Mouse (Mus musculus) layer of hippocampus, postnatal 14 days (tissue): ENCODE results near the gene Rasl10b. TPM values are rescaled to one million over a fixed set of nuclear protein-coding genes. Genes with fewer than 3 reads are reported as not detected.
A peak's percentile ranks its signal among the peaks of the same experiment; 100 is the strongest.

Experiments used
- DNase-seq, 2 experiments: peaks; one replicate each; pipeline ENCODE4 v3.0.0; 2021 to 2022; ENCODE audit warnings: low spot score in 2 of 2, mixed read lengths in 1 of 2
- total RNA-seq, 2 experiments: library from RNA; stranded (reverse); gene quantifications; 2 replicates each; pipeline ENCODE4 v1.2.3; 2021

The Rasl10b gene
- total RNA-seq, 2 experiments from 2014 or later = 219 to 224 TPM

DNA sequence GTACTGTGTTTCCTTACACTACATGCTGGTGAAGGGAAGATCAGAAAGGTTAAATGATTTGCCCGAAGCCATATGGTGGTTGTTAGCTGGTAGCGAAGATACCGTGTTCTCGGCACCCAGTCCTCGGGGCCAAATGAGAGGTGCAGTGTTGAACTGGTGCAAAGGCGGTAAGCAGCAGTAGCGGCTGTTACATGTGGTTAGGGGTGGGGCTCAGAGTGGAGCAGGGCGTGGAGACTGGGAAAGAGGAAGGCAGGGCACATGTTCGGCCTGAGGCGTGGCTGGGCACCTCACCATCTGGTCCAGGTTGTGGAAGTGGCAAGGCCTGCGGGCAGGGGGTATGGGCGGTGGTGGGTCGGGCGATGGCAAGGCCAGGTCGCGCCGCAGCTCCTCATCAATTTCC lies 18.0 kb downstream of the Rasl10b start:
- no peak for DNase-seq

DNA sequence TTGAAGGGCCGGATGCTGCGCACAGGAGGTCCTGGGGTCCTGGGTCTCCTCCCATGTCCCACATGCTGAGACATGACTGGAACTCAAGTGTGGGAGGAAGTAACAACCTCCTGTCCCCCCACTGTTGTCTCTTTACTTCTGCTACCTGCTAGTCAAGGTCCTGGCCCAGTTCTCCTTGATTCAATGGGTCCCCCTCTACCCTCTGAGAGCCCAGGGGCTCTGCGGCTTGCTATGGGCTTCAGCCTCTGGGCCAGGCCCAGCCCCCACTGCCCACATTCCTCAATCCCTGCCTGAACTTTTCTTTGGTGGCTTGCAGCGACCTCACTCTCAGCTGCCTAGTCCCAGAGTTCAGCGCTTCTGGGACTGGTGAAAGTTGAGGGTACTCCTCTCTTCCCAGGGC lies 20.4 kb downstream of the Rasl10b start, which contains the start of gene Gas2l2:
Gas2l2 (minus strand) TSS at position 101 of the 400 bp plus-strand sequence.
- no peak for DNase-seq

DNA sequence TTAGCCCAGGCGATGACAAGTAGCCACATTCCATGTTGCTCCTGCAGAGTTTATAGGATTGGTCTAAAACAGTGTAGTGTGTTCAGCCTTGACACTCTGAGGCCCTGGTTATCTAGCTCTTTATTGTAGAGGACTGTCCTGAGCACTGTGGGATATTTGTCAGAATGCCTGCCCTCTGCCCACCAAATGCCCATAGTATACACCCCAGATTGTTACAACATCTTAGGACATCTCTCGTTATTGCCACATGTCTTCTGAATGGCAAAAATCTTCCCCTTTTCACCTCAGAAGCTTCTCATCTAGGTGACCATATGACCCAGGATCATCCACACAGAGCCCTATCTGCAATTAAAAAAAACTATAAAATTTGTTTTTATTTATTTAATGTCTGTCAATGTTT lies 23.6 kb downstream of the Rasl10b start:
- no peak for DNase-seq

DNA sequence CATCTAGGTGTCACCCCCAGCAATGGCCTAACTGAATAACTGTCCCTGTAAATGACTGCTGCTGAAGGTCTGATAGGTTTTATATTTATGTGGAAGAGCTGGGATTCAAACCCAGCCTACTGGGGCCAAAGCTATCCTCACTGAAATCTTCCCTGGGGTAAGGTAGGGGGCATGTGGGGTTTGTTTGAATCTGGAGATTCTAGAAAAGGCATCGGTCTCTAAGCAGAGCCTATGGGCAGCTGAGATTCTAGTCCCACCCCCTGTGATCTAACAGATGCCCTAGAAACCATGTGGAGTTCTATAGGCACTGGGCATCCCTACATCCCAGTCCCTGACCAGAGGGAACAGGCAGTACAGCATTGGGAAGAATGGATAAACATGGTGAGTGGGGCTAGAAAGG lies 28.4 kb downstream of the Rasl10b start, which contains the start of gene 1700020L24Rik:
1700020L24Rik (plus strand) TSS at position 301 of the 400 bp plus-strand sequence.
- DNase-seq = no peak

DNA sequence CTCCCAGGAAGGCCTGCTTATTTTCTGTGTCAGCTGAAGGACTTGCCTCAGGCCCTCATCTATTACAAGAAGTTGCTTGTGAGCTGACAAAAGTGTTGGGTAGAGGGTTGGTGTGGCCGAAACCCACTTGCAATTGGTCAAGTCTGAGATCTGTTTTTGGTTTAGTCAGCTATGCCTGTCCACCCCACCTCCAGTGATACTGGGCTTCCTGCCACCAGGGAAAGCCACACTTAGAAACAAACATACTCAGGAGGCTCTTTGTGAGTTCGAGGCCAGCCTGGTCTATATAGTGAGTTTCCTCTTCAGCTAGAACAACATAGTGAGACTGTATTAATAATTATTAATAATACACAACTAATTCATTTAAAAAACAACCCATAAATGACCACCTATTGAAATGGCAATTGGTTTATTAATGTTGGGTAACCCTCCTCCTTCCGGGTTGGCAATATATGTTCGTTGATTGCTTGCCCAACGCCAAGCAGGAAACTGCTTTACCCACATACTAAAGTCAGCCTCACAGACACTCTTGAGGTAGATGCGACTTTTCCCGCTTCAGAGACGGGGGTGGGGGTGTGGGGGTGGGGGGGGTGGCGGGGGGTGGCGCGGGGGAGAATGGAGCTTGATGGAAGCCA lies 30.6 kb downstream of the Rasl10b start:
- DNase-seq = no peak

DNA sequence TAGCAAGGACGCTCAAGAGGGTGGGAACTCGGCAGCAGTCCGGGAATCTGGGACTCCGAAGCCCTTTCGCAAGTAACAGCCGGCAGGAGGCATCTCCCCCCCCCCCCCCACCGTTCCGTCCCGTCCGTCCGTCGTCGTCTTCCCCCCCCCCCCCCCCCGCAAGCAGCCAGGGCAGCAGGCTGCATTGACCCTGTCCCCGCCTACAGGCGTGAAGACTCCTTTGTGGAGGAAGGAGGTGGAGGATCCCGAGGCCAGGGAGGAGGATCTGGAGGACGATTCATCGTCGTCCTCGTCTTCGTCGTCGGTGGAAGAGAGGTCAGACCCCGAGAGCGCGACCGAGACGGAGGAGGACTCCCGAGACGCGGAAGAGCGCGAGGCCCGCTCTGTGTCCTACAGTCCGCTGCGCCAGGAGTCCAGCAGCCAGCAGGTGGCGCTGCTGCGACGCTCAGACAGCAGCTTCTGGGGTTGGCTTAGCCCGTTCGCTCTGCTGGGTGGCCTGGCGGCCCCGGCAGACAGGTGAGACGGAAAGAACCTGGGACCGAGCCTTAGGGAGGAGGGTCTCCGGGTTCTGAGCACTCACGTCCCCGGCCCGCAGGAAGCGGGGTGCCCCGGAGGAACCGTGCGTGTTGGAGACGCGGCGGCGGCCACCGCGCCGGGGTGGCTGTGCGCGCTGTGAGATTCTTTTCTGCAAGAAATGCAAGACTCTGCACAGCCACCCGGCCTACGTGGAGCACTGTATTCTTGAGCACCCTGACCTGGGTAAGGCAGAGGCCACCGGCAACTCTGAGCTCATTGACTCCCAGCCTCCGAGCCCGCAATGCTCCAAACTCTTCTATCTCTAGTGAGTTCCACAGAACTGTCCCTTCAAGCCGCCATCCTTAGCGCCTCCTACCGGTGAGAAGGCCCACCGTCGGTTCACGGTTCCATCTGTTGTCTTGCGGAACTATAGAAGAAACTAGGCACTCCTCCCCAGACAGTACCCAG lies 31.4 kb downstream of the Rasl10b start:
- peak; percentile 86 to 87 for DNase-seq

DNA sequence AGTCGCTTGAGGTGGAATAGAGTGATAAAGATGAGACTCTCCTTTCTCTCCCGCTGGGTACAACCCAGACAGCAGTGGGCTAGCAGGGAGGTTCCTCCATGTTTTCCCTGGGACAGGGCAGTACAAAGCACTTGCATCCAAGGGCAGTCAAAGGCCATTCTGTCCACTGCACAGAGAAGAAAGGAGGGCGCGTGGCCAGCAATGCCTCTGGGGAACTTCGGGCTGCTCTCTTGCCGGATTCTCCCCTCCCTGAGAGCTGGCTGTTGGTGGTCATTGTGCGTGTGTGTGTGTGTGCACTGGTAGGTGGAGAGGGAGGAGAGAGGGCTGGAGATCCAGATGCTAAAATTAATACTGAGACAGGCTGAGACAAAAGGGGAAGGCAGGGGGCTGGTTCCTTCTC lies 32.3 kb downstream of the Rasl10b start:
- no peak for DNase-seq

DNA sequence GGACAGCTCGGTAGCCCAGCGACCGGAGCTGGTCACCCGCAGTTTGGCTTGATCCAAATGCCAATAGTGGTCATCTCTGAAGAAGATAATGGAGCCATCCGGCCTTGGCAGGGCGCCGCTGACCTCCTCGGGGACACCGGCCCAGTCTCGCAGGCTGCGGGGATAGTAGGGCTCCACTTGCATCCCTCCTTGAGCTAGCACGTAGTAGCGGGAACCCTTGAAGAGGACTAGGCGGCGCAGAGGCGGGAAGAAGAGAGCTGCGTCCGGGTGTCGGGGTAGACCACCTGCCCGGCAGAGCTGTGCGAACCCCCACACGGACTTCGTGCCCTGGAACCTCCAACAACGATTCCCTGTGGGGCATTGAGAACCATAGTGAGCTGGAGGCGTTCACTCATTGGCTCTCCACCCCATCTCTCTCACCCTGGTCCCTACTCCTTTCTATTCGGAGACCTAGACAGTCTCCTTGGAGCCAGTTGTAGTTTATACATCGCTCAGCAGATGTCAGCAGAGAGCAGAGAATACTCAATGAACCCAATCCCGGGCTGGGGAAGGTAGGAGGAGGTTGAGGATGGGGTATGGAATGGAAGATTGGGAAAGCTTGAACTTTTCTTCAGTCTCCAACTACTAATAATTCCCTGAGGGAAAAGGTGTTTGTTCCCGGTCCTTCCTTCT lies 33.8 kb downstream of the Rasl10b start:
- peak; percentile 72 to 81 for DNase-seq

DNA sequence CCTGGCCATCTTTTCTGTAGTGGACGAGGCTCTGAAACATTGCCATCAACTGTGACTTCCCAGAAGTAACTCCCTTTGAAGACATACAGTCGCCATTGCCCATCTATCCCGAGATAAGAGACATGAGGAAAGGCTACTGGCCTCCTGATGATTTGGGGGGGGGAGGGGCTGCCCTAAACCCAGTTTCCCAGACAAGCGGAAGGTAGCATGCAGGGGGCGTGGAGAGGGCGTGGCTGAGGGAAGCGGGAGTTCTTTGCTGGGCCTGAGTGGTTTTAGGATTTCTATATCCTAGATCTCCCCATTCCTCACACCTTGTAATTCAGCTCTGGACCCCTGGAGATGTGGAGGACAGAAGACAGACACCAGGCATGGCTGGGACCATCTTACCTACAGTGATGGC lies 34.9 kb downstream of the Rasl10b start:
- DNase-seq = no peak

DNA sequence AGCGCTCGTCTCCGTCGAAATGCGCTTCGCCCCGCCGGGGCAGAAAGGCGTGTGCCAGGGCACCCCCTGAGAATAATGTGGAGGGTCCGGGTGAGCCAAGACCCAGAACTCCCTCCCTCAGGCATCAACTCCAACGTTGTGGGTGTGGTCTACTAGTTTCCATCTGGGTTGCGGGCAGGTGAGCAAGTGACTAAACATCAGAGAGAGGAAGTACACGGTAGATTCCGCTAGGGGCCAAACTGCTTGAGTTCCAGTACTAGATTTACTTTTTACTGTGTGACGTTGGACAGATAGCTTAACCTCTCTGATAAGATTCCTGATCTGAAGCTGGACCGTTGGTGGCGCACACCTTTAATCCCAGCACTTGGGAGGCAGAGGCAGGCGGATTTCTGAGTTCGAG lies 36.1 kb downstream of the Rasl10b start:
- no peak for DNase-seq

DNA sequence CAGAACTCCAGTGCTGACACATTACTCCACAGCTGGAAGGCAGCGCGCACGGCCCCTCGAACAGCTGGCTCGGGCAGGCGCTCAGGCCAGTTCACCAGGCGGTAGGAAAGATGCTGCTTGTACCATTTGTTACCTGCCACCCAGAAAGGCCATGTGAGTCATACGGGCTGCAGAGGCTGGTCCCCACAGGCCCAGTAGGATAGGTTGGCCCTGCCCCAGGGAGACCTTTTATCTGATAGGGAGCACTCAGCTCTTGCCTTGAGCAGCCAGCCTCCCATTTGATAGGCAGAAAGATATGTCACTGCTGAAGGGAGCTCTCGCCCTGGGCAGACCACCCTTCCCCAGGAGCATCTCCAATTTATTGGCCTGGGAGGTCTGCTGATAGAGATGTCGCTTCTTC lies 38.7 kb downstream of the Rasl10b start:
- no peak for DNase-seq

DNA sequence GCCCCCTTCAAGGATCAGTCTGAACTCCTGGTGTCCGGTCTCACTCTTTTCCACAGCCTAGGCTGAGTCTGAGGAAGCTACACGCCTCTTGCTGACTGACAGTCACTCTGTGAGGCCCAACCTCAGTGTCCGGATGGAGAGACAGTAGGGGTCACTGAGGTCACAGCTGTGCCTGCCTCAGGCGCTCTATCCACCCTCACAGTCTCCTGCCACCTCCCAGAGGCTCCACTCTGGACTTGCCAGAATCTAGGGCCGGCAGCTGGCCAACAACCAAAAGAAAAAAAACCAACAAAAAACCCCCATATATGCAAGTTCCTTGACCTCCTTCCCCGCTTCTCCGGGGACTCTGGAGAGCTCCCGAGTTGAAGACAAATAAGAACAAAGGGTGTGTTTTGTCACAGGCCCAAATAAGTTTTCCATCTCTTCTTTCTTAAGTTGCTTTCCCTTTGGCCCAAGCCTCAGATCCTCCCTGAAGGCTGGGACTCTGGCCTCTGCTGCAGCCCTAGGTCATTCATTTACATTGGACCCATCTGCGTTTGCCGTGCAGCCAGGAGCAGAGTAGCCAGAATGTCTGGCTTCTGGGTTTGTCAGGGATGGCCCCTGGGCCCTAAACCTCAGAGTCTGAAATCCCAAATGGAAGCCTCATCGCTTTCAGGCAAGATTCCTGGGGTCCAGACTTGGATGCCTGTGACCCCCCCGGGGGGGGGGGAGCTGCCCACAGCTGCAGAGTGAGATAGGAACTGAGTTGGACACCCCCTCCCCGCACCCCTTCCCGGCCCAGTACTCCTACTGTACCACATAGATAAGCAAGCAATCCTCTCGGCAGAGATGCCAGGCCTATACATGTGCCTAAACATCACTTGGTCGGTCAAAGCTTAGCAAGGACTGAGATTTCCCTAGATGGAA lies 39.3 kb downstream of the Rasl10b start:
- DNase-seq = no peak

DNA sequence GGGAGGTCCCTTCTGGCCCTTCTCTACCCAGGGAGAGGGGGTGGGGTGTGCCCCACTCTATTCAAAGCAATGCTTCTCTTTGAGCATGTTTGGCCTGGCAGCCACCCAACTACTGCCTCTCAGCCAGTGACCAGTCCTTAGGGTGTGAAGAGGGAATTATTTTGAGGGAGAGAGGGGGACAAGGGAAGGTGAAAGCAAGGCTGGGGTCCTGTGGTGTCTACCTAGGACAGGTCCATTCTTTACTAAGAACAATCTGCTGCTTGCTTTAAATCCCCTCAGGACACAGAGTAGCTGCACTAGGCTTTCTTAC lies 39.9 kb downstream of the Rasl10b start:
- no peak for DNase-seq

DNA sequence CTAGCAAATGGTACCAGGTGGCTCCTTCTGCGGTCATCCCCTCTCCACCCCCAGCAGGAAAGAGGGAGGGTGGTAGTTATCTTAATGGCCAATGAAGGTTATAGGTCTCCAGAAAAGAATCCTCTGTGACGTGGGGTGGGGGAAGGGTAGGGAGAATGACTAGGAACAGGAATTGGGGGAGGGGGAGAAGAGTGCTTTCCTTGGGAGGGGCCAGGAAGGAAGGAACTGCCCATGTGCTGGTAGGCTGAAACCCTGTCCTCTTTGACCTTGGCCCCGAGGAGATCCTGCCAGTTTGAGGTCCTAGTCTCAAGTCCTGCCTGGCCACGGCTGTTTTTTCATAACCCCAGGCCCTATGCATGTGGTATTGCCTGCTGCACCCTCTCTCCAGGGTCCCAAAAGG lies 40.4 kb downstream of the Rasl10b start:
- no peak for DNase-seq

DNA sequence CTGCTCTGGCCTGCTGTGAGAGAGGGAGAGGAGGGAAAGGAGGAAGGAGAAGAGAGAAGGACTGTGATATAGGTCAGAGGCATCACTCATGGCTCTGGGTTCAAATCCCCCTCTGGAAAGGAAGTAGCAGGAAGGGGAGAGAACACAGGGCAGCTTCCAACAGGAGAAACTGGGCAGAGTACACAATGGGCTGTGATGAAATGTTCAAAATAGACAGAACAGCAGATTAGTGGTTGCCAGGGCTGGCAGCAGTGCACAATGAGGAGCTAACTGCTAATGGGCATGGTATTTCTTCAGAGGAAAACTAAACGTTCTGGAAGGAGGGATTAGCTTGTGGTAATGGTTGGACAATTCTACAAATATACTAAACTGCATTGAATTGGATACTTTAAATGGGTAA lies 41.6 kb downstream of the Rasl10b start:
- no peak for DNase-seq

DNA sequence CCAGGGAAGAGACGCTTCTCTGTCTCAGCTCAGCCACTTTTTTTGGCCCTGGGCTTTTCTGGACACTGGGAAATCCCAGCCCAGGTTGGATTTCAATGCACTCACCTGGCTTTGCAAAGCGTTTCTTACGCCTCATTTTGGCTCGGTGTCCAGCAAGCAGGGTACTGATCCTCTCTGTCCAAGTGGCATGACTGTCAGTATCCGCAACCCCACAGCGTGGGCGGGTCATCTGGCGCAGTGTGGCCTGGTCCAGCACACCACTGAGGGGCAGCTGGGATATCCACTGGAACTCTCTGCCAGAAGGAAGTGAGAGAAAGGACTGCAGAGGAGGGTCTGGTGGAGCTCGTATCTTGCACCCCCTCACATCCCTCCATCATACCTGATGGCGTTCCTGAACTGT lies 42.3 kb downstream of the Rasl10b start:
- no peak for DNase-seq

DNA sequence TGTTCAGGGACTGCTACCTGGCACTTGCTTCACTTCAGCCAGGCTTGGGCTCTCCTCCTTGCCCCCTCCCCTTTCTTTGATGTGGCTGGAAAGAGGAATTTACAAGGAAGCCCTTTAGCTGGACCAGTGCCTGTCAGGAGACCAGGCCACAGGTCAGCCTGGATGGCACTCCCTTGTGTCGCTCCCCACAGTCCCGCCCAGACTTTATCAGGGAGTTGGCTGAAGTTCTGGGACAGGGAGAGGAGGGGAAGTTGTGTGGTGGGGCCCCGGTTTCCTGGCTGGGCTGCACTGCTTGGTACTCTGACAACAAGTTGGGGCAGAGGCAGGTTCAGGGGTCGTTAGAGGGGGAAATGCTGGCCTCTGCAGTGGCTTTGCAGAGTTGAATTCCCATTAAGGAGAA lies 45.6 kb downstream of the Rasl10b start:
- no peak for DNase-seq

DNA sequence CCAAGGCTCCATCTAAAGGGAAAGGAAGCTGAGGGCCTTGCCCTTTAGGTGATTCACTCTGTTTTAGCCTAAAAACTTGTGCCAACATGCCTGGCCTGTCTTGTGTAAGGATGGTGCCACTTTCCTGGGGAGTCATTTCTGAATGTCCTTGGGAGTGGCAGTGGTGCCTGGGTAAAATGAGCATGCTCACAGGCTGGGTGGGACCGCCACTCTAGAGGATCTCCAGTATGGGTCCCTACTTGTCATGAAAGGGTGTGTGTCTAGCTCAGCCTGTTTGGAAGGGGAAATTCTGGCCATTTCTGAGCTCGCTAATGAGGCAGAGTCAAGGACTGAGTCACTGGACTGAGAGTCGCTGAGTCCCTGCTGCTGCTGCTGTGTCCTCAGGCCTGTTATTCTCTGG lies 46.7 kb downstream of the Rasl10b start:
- no peak for DNase-seq

DNA sequence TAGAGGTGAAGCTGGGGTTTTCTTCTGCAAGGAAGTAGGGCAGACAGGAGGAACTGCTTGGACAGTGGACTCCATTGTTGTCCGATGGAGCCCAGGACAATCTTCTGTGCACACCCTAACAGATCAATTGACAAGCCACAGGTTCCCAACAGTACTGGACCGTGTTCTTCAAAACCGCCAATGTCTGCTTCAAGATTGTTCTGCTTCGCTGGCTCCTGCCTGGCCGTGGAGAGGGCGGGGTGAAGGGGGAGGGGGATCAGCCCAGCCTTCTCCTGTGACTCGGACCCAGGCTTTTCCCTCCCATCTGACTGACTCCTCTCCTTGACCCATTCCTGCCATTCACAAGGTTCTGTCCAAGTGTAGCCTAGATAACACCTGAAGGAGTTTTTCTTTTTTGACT lies 48.3 kb downstream of the Rasl10b start:
- DNase-seq = no peak

DNA sequence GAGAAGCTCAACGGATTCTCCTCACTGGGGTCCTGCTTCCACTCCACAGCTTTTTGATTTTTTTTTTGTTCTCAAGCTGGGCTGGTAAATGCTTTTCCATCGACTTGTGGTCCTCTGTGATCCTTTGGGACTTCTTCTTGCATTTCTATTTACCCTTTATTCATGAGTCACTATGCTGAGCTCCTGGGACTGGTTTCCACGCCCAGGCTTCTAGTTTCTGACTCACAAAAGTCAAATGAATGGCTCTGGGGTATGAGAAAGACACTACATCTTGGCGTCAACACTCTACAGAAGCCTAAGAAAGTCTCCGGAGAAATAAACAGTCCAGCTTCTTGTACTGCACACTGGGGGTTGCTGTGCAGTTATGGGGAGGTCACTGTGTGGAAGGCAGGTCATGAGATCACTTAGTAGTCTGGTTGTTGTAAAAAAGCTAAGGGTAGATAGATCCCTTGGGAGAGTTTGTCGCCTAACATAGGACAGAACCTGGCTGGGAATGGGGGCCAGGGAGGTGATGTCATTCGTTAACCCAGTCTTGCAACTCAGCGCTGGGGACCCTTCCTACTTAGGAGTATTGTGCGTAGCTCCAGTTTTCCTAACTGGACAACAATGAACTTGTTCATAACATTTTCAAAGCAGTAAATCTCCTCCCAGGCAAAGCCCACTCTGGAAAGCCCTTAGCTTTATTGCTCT lies 49.1 kb downstream of the Rasl10b start:
- DNase-seq = no peak
